Mouse (Mus musculus) T-helper 2 cell (primary cell): ENCODE measurements around the gene Gtf2e1.

Source experiments
- in situ Hi-C: fragments of 300-600 bp; cut with MboI, MseI; formaldehyde crosslinking; loops from one replicate; pipeline ENCODE4 v1.15.1; 2025; ENCODE audit warnings: high pct_unique_total_duplicates

Gene Gtf2e1

GRCm38 (mm10) chr16:37550266-37550665 is 10.7 kb upstream of the Gtf2e1 start:
- in situ Hi-C loops, result no loop called here

GRCm38 (mm10) chr16:37546312-37546711 is 6.7 kb upstream of the Gtf2e1 start:
- in situ Hi-C loops, result loop anchor here (10.0 to 25.0 kb wide), 2 partner anchors 108 to 1459 kb away; partner anchors contain the start of gene Ndufb4

GRCm38 (mm10) chr16:37540776-37541175 is 1.2 kb upstream of the Gtf2e1 start:
- in situ Hi-C loops, result loop anchor here (10.0 to 25.0 kb wide), 2 partner anchors 114 to 1453 kb away; partner anchors contain the start of gene Ndufb4

GRCm38 (mm10) chr16:37539240-37539610 is 364 bp downstream of the Gtf2e1 start:
- in situ Hi-C loops, result loop anchor here (25.0 kb wide), 1 partner anchor 1452 kb away; no protein-coding TSS in a partner anchor

- in situ Hi-C loops, result loop anchor here (25.0 kb wide), 1 partner anchor 1446 kb away; no protein-coding TSS in a partner anchor
Observed at GRCm38 (mm10) chr16:37533369-37534068, 6.1 kb downstream of the Gtf2e1 start.

GRCm38 (mm10) chr16:37532046-37532445 is 7.5 kb downstream of the Gtf2e1 start:
- in situ Hi-C loops, result loop anchor here (25.0 kb wide), 1 partner anchor 1445 kb away; no protein-coding TSS in a partner anchor

GRCm38 (mm10) chr16:37530170-37530569 is 9.4 kb downstream of the Gtf2e1 start:
- in situ Hi-C loops, result loop anchor here (25.0 kb wide), 1 partner anchor 1443 kb away; no protein-coding TSS in a partner anchor

GRCm38 (mm10) chr16:37526688-37527223 is 12.8 kb downstream of the Gtf2e1 start:
- in situ Hi-C loops, result loop anchor here (25.0 kb wide), 1 partner anchor 1439 kb away; no protein-coding TSS in a partner anchor

GRCm38 (mm10) chr16:37525121-37525520 is 14.5 kb downstream of the Gtf2e1 start:
- in situ Hi-C loops, result loop anchor here (25.0 kb wide), 1 partner anchor 1438 kb away; no protein-coding TSS in a partner anchor

GRCm38 (mm10) chr16:37522100-37522697 is 17.4 kb downstream of the Gtf2e1 start:
- in situ Hi-C loops, result no loop called here

- in situ Hi-C loops, result no loop called here
Observed at GRCm38 (mm10) chr16:37520190-37521040, 19.2 kb downstream of the Gtf2e1 start.

- in situ Hi-C loops, result no loop called here
Observed at GRCm38 (mm10) chr16:37519721-37520120, 19.9 kb downstream of the Gtf2e1 start.

GRCm38 (mm10) chr16:37518662-37519061 is 20.9 kb downstream of the Gtf2e1 start:
- in situ Hi-C loops, result no loop called here

- in situ Hi-C loops, result no loop called here
Observed at GRCm38 (mm10) chr16:37517596-37518211, 21.9 kb downstream of the Gtf2e1 start.

GRCm38 (mm10) chr16:37516376-37516993 is 23.1 kb downstream of the Gtf2e1 start:
- in situ Hi-C loops, result no loop called here

- in situ Hi-C loops, result no loop called here
Observed at GRCm38 (mm10) chr16:37514644-37515043, 24.9 kb downstream of the Gtf2e1 start.

- in situ Hi-C loops, result no loop called here
Observed at GRCm38 (mm10) chr16:37511489-37511888, 28.1 kb downstream of the Gtf2e1 start.

GRCm38 (mm10) chr16:37506751-37507150 is 32.8 kb downstream of the Gtf2e1 start:
- in situ Hi-C loops, result no loop called here

GRCm38 (mm10) chr16:37504517-37504916 is 35.1 kb downstream of the Gtf2e1 start:
- in situ Hi-C loops, result no loop called here

- in situ Hi-C loops, result loop anchor here (25.0 kb wide), 1 partner anchor 761 kb away; no protein-coding TSS in a partner anchor
Observed at GRCm38 (mm10) chr16:37498581-37498980, 41.0 kb downstream of the Gtf2e1 start.
